Mouse (Mus musculus) heart, adult 2 months (tissue): ENCODE data around the gene Clcn2.

ENCODE experiments used
- CTCF ChIP-seq: fragments of 200-600 bp; IDR thresholded peaks from 2 replicates; pipeline ENCODE4 v1.8.1; 2022; ENCODE audit warnings: antibody characterized with exemption, mild to moderate bottlenecking, moderate library complexity
- EP300 ChIP-seq: fragments of 200-500 bp; IDR thresholded peaks from 2 replicates; pipeline ENCODE4 v1.6.1; 2011; ENCODE audit warnings: low read depth, low read length, control low read depth; ENCODE audit not compliant: insufficient read depth

GRCm38 (mm10) chr16:20676702-20677101, 40.8 kb downstream of the Clcn2 start:
- TF ChIP-seq CTCF: no peak
- TF ChIP-seq EP300: no peak
